Mouse (Mus musculus): ENCODE results near the gene Bbip1. TPM values are rescaled to one million over a fixed set of nuclear protein-coding genes. Genes with fewer than 3 reads are reported as not detected.
A peak's percentile ranks its signal among the peaks of the same experiment; 100 is the strongest.
"Not testable (repeated sequence)": the region's sequence is repeated elsewhere in the genome, so short reads cannot be mapped to it uniquely, and the experiment has no call there.

The Bbip1 gene
- total and polyA plus RNA-seq, 3 experiments: 71.3 to 75.9 TPM; not detected in 1

- no peak for TF ChIP-seq MAZ (IDR thresholded peaks at IDR 0.05; ENCODE audit: low read depth, low read length)
- no peak for TF ChIP-seq USF1 (IDR thresholded peaks at IDR 0.05; ENCODE audit: low read depth, low read length)
- peak; percentile 68 for TF ChIP-seq RAD21 (IDR thresholded peaks at IDR 0.05; ENCODE audit: low read depth, low read length)
- no peak for TF ChIP-seq KAT2A (conservative IDR thresholded peaks at IDR 0.05; ENCODE audit: low read depth, low read length)
Observed at GRCm38 (mm10) chr19:53925338-53925751, 19.1 kb downstream of the Bbip1 start (continued).

DNA sequence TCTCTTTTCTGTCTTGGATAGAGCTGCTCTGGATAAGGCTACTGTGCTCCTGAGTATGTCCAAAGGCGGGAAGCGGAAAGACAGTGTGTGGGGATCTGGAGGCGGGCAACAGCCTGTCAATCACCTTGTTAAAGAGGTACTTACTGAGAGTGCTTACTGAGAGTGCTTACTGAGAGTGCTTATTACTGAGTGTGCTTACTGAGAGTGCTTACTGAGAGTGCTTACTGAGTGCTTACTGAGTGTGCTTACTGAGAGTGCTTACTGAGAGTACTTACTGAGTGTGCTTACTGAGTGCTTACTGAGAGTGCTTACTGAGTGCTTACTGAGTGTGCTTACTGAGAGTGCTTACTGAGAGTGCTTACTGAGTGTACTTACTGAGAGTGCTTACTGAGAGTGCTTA lies 22.4 kb downstream of the Bbip1 start:
- H3K9ac ChIP-seq (ENCODE audit: control insufficient read depth, low read depth, low read length, poor library complexity, severe bottlenecking); H3K27me3 ChIP-seq (ENCODE audit: control insufficient read depth in 1 of 2, insufficient read depth in 2 of 2, low read length in 2 of 2); H3K79me2 ChIP-seq (ENCODE audit: control insufficient read depth, insufficient read depth, low read length, poor library complexity); H3K9me3 ChIP-seq (replicated peaks; ENCODE audit: insufficient read depth, low read length); DNase-seq (ENCODE audit: low read depth, low spot score); H3K4me3 ChIP-seq (ENCODE audit: control insufficient read depth in 1 of 2, insufficient read depth in 1 of 2, low read depth in 2 of 2, low read length in 2 of 2); H3K36me3 ChIP-seq (ENCODE audit: control insufficient read depth in 1 of 2, insufficient read depth in 2 of 2, low read length in 2 of 2); H3K27ac ChIP-seq (ENCODE audit: control insufficient read depth, low read depth, low read length): not testable (repeated sequence)
- peaks cover 0 to 11% of the 10 kb centered on the region in 2 experiments; a peak in 3 of 4 replicates for H3K4me1 ChIP-seq (ENCODE audit: control insufficient read depth in 1 of 2, insufficient read depth in 2 of 2, low read length in 2 of 2)

DNA sequence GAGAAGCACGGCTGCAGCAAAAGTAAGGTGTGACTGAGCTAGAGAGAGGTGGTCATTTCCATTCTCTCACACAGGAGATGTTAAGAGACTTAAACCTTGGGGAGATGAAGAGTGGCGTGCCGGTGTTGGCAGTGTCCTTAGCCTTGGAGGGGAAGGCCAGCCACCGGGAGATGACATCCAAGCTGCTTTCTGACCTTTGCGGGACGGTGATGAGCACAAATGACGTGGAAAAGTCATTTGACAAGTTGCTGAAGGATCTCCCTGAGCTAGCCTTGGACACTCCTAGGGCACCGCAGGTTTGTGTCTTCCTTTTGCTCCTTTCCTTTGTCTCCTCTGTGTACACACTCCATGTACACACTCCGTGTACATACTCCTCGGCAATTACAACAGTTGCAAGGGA lies 24.9 kb downstream of the Bbip1 start:
- Histone ChIP-seq H3K27me3 (ENCODE audit: control insufficient read depth in 1 of 2, insufficient read depth in 2 of 2, low read length in 2 of 2) (no peaks in the 10 kb centered on the region), H3K4me1 (ENCODE audit: control insufficient read depth in 1 of 2, insufficient read depth in 2 of 2, low read length in 2 of 2) (no peaks in the 10 kb centered on the region), H3K79me2 (ENCODE audit: control insufficient read depth, insufficient read depth, low read length, poor library complexity) (no peaks in the 10 kb centered on the region), H3K27ac (ENCODE audit: control insufficient read depth, low read depth, low read length) (no peak overlapping the region), H3K36me3 (ENCODE audit: control insufficient read depth in 1 of 2, insufficient read depth in 2 of 2, low read length in 2 of 2) (peaks cover 2 to 5% of the 10 kb centered on the region in 2 experiments; a peak in 2 of 4 replicates), H3K9ac (ENCODE audit: control insufficient read depth, low read depth, low read length, poor library complexity, severe bottlenecking) (no peak overlapping the region), H3K9me3 (replicated peaks; ENCODE audit: insufficient read depth, low read length) (no peaks in the 10 kb centered on the region), H3K4me3 (ENCODE audit: control insufficient read depth in 1 of 2, insufficient read depth in 1 of 2, low read depth in 2 of 2, low read length in 2 of 2) (no peak overlapping the region)
- TF ChIP-seq GABPA (IDR thresholded peaks at IDR 0.05; ENCODE audit: low read depth, low read length) (no peak), USF1 (IDR thresholded peaks at IDR 0.05; ENCODE audit: low read depth, low read length) (no peak), NELFE (IDR thresholded peaks at IDR 0.05; ENCODE audit: low read depth, low read length) (no peak), MYB (IDR thresholded peaks at IDR 0.05; ENCODE audit: low read depth, low read length) (no peak), MYC (IDR thresholded peaks at IDR 0.05; ENCODE audit: low read depth, low read length) (no peak), HCFC1 (IDR thresholded peaks at IDR 0.05; ENCODE audit: low read depth, low read length) (no peak), SMC3 (IDR thresholded peaks at IDR 0.05; ENCODE audit: low read depth, low read length) (no peak), USF2 (IDR thresholded peaks at IDR 0.05; ENCODE audit: borderline replicate concordance in 1 of 2, insufficient read depth in 1 of 2, low read depth in 1 of 2, low read length in 2 of 2) (no peak), POLR2AphosphoS2 (IDR thresholded peaks at IDR 0.05; ENCODE audit: low read length) (no peak), EP300 (IDR thresholded peaks at IDR 0.05; ENCODE audit: low read depth in 1 of 2, low read length in 2 of 2) (no peak), GATA1 (IDR thresholded peaks at IDR 0.05; ENCODE audit: low read depth, low read length) (no peak), RAD21 (IDR thresholded peaks at IDR 0.05; ENCODE audit: low read depth, low read length) (no peak), NRF1 (IDR thresholded peaks at IDR 0.05; ENCODE audit: insufficient read depth, low read depth, low read length, poor library complexity, severe bottlenecking) (no peak), TCF12 (IDR thresholded peaks at IDR 0.05; ENCODE audit: low read depth, low read length) (no peak), ETS1 (IDR thresholded peaks at IDR 0.05; ENCODE audit: low read depth, low read length) (no peak), TBP (IDR thresholded peaks at IDR 0.05; ENCODE audit: low read depth, low read length) (no peak), SIN3A (IDR thresholded peaks at IDR 0.05; ENCODE audit: low read length) (no peak), E2F4 (IDR thresholded peaks at IDR 0.05; ENCODE audit: borderline replicate concordance, low read depth, low read length) (no peak), MXI1 (IDR thresholded peaks at IDR 0.05; ENCODE audit: low read depth, low read length) (no peak)
- no peak for DNase-seq (ENCODE audit: low read depth, low spot score)

All from MEL (cell line).